Mouse (Mus musculus) small intestine, adult 2 months (tissue): ENCODE data around the gene Rtn2.

Source experiments
- CTCF ChIP-seq: fragments of 200-500 bp; IDR thresholded peaks from 2 replicates; pipeline ENCODE4 v1.5.1; 2012; ENCODE audit warnings: low read depth, mild to moderate bottlenecking, control low read depth, inconsistent platforms, low read length, moderate library complexity, mixed read lengths; ENCODE audit not compliant: insufficient replicate concordance, insufficient read length; ENCODE audit errors: extremely low read depth
- POLR2A ChIP-seq: fragments of 200-500 bp; IDR thresholded peaks from 2 replicates; pipeline ENCODE4 v1.6.1; 2012; ENCODE audit warnings: low read depth, mild to moderate bottlenecking, control low read depth, inconsistent platforms, low read length, moderate library complexity

GRCm38 (mm10) chr7:19331910-19332309 lies 49.5 kb downstream of the Rtn2 start:
- TF ChIP-seq POLR2A, result no peak
- TF ChIP-seq CTCF, result no peak
